Mouse (Mus musculus): ENCODE data around the gene Ccl1. TPM values are rescaled to one million over a fixed set of nuclear protein-coding genes. Genes with fewer than 3 reads are reported as not detected.

The Ccl1 gene
- total RNA-seq, 2 experiments from 2014 or later = not detected

GRCm38 (mm10) chr11:82136196-82136595 lies 169.3 kb downstream of the Ccl1 start:
- no peak for ATAC-seq (ENCODE audit: poor library complexity, severe bottlenecking)

GRCm38 (mm10) chr11:82132977-82133376 lies 172.5 kb downstream of the Ccl1 start:
- ATAC-seq (ENCODE audit: poor library complexity, severe bottlenecking) = no peak

Other genes starting within 250 kb of the Ccl1 start
- gene Ccl11, start 247.9 kb downstream of the Ccl1 start, total RNA-seq (2015) = not detected in 2 replicates
- gene Ccl11, start 247.9 kb downstream of the Ccl1 start, total RNA-seq (2017) = not detected in 2 replicates
- not detected in 2 replicates for gene Ccl12, start 203.8 kb downstream of the Ccl1 start, total RNA-seq (2015)
- gene Ccl12, start 203.8 kb downstream of the Ccl1 start, total RNA-seq (2017) = not detected in 2 replicates
- gene Ccl8, start 190.5 kb downstream of the Ccl1 start, total RNA-seq (2015) = 0.50 TPM in 1 of 2 replicates, not detected in the other
- not detected in 2 replicates for gene Ccl8, start 190.5 kb downstream of the Ccl1 start, total RNA-seq (2017)
- not detected in 2 replicates for gene Tmem132e, start 83.2 kb upstream of the Ccl1 start, total RNA-seq (2015)
- not detected in 2 replicates for gene Tmem132e, start 83.2 kb upstream of the Ccl1 start, total RNA-seq (2017)

All from megakaryocyte, adult 5-6 weeks (primary cell).